Mouse (Mus musculus) ES-Bruce4 (cell line): Measurements from ENCODE around the gene D930020B18Rik. TPM values are rescaled to one million over a fixed set of nuclear protein-coding genes. Genes with fewer than 3 reads are reported as not detected.

ENCODE experiments used
- H3K27ac ChIP-seq: 2 replicates; pipeline ENCODE4 v1.5.1; 2012; ENCODE audit warnings: low read length, inconsistent platforms; ENCODE audit not compliant: insufficient read depth
- H3K27me3 ChIP-seq: 2 replicates; pipeline ENCODE4 v1.6.1; 2012; ENCODE audit warnings: mild to moderate bottlenecking, low read length, inconsistent platforms; ENCODE audit not compliant: control insufficient read depth, poor library complexity, insufficient read depth, severe bottlenecking
- H3K36me3 ChIP-seq: 2 replicates; pipeline ENCODE4 v1.6.1; 2012; ENCODE audit warnings: inconsistent platforms, mild to moderate bottlenecking, low read length, moderate library complexity; ENCODE audit not compliant: control insufficient read depth, poor library complexity, insufficient read depth, severe bottlenecking
- H3K4me1 ChIP-seq: one replicate; pipeline ENCODE4 v1.8.1; 2011; ENCODE audit warnings: low read length; ENCODE audit not compliant: control insufficient read depth, insufficient read depth
- H3K4me3 ChIP-seq: 2 replicates; pipeline ENCODE4 v1.5.1; 2011; ENCODE audit warnings: low read depth, mild to moderate bottlenecking, low read length
- H3K9ac ChIP-seq: 2 replicates; pipeline ENCODE4 v1.6.1; 2012; ENCODE audit warnings: low read depth, mild to moderate bottlenecking, inconsistent platforms; ENCODE audit not compliant: poor library complexity, severe bottlenecking
- H3K9me3 ChIP-seq: replicated peaks from 2 replicates; pipeline ENCODE4 v1.6.1; 2012; ENCODE audit warnings: mild to moderate bottlenecking, low read length, inconsistent platforms; ENCODE audit not compliant: control insufficient read depth, poor library complexity, insufficient read depth, severe bottlenecking
- CTCF ChIP-seq: IDR thresholded peaks from one replicate; pipeline ENCODE4 v1.8.1; 2011; ENCODE audit warnings: low read depth, low read length
- EP300 ChIP-seq: IDR thresholded peaks from 2 replicates; pipeline ENCODE4 v1.6.1; 2011; ENCODE audit warnings: low read depth, low read length; ENCODE audit not compliant: insufficient read depth
- POLR2A ChIP-seq: IDR thresholded peaks from one replicate; pipeline ENCODE4 v1.8.1; 2011; ENCODE audit warnings: low read length; ENCODE audit not compliant: insufficient read depth
- polyA plus RNA-seq: library from polyadenylated mRNA; stranded (reverse); fragments of >200 nt; gene quantifications from 2 replicates; pipeline ENCODE4 v1.2.4, GENCODE M21; 2011; ENCODE audit warnings: low read depth; ENCODE audit not compliant: missing spikeins, insufficient read depth, insufficient read length

The D930020B18Rik gene
- polyA plus RNA-seq, 1 experiment = 0.51 TPM

DNA sequence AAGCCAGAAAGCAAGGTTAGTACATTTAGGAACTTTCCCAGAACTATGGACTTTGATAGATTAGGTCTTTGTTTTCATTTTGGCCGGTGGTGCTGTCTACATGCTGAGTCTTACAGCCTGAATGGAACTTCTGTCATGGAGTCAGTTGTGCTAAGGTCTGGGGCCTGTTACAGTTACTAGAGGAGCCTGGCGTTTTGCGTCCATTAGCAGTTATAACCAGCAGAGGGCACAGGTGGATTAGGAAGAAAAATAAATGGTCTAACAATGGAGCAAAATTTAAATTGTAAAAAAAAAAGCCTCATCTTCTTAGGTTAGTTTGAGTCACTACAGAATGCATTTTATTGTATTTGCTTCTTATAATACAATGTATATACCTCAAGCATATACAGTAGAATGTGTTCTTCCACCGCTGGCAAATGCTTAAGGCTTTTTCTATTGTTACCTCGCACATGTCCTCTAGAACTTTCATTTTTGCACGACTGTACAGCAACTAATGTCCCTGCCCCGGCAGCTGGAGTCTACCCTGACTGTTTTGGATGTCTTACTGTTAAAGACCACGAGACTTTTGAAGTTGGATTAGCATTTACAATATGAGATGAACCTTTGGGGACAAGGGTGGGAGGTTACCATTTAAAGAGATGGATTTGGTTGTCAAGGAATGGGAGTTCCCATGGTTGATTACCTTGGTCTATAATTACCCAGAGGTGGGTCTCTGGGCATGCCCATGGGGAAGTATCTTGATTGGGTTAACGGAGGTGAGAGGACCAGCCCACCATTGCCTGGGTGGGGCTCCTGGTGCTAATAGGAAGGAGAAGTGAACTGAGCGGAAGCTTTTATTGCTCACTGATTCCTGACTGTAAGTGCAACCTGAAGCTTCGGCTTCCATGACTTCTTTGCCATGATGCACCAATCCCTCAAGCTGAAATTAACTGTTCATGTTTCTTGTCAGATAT is 60.2 kb downstream of the D930020B18Rik start:
- H3K36me3 ChIP-seq = no peaks in the 10 kb centered on the region
- no peaks in the 10 kb centered on the region for H3K9me3 ChIP-seq
- no peak overlapping the region for H3K9ac ChIP-seq
- no peaks in the 10 kb centered on the region for H3K27me3 ChIP-seq
- no peak for TF ChIP-seq CTCF
- TF ChIP-seq POLR2A = no peak
- TF ChIP-seq EP300 = no peak
- no peak overlapping the region for H3K4me3 ChIP-seq
- H3K4me1 ChIP-seq = no peaks in the 10 kb centered on the region
- no peak overlapping the region for H3K27ac ChIP-seq

DNA sequence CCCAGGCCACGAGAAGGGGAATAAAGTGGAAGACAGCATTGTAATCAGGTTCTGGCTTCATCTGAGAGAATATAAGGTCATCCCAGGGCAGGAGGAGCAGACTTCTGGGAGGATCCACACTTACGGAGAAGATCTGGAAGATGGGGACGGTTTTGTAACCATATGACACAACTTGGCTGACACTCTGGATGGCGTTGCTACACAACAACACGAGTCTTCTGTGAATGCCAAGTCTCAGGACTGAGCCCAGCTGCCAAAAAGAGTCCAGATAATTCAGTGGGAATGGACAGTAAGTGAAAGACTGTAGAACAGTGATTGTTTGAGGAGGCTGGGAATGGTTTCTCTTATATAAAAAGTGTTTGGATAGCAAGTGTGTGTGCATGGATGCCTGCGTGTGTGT is 62.2 kb downstream of the D930020B18Rik start:
- Histone ChIP-seq H3K36me3 (no peaks in the 10 kb centered on the region), H3K4me1 (no peaks in the 10 kb centered on the region), H3K27me3 (no peaks in the 10 kb centered on the region), H3K27ac (no peak overlapping the region), H3K9me3 (no peaks in the 10 kb centered on the region), H3K4me3 (no peak overlapping the region), H3K9ac (no peak overlapping the region)
- TF ChIP-seq CTCF (no peak), POLR2A (no peak), EP300 (no peak)

DNA sequence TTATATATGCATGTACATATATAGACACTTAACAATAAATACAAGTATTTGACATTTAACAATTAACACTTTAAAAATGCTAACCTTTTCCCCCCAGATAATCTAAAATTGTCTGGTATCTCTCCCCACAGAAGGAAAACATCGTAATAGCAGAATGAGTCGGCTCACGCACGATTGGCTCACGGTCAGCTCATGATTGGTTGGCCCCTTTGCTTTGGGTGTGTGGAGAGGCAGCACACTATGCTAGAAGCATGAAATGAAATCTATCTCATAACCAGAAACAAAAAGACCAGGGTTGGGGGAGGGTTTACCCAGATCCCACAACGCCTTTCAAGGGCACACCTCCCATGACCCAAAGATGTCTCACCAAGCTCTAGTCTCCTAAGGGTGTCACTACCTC is 63.5 kb downstream of the D930020B18Rik start:
- no peaks in the 10 kb centered on the region for H3K4me1 ChIP-seq
- no peaks in the 10 kb centered on the region for H3K36me3 ChIP-seq
- no peak overlapping the region for H3K4me3 ChIP-seq
- H3K9ac ChIP-seq = no peak overlapping the region
- TF ChIP-seq EP300 (no peak), POLR2A (no peak), CTCF (no peak)
- H3K27ac ChIP-seq = no peak overlapping the region
- no peaks in the 10 kb centered on the region for H3K27me3 ChIP-seq
- no peaks in the 10 kb centered on the region for H3K9me3 ChIP-seq

- no peaks in the 10 kb centered on the region for H3K27me3 ChIP-seq
- no peak overlapping the region for H3K27ac ChIP-seq
- no peaks in the 10 kb centered on the region for H3K4me1 ChIP-seq
- no peak for TF ChIP-seq EP300
- TF ChIP-seq CTCF = no peak
- no peak for TF ChIP-seq POLR2A
- no peak overlapping the region for H3K9ac ChIP-seq
- no peaks in the 10 kb centered on the region for H3K9me3 ChIP-seq
- H3K36me3 ChIP-seq = no peaks in the 10 kb centered on the region
- H3K4me3 ChIP-seq = no peak overlapping the region
Observed at GRCm38 (mm10) chr10:121705399-121706163, 64.2 kb downstream of the D930020B18Rik start.

DNA sequence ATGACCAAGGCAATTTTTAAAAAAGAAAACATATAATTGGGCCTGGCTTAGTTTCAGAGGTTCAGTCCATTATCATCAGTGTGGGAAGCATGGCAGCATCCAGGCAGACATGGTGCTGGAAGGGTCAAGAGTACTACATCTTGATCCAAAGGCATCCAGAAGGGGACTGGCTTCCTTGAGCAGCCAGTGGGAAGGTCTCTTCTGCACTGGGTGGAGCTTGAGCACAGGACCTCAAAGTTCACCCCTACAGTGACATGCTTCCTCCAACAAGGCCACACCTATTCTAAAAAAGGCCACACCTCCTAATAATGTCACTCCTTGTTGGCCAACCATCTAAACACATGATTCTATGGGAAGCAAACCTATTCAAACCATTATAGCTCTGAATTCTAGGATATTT is 75.5 kb downstream of the D930020B18Rik start:
- no peak for TF ChIP-seq EP300
- TF ChIP-seq CTCF = no peak
- no peak for TF ChIP-seq POLR2A
- Histone ChIP-seq H3K27me3 (no peaks in the 10 kb centered on the region), H3K9me3 (no peaks in the 10 kb centered on the region; the same call in 1 of the 2 replicates), H3K4me3 (no peak overlapping the region), H3K36me3 (no peaks in the 10 kb centered on the region), H3K27ac (no peak overlapping the region), H3K4me1 (no peaks in the 10 kb centered on the region), H3K9ac (no peak overlapping the region)

DNA sequence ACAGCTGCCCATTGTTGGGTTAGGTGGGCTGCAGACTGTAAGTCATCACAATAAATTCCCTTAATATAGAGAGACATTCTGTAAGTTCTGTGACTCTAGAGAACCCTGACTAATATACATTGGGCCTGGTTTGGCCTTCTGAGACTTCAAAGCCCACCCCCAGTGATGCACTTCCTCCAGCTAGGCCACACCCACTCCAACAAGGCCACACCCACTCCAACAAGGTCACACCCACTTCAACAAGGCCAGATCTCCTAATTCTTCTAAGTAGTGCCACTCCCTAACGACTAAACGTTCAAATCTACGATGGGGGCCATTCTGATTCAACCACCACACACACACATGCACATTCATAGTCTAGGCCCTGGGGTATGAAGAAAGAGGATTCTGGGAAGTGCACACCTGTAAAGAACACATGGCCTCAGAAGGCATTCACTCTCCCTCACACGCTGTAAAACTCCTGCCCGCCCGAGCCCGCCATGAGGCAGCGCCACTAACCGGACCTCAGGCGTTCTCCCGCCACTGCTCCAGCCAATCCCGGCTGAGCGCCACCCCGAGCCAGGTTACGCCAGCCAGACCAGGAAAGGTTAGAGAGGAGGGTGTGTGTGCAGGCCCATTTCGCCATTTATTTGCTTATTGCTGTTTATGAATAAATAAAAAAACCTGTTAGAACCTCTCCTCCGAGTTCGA is 77.7 kb downstream of the D930020B18Rik start:
- H3K9ac ChIP-seq = no peak overlapping the region
- no peak overlapping the region for H3K27ac ChIP-seq
- peaks cover 4% of the 10 kb centered on the region; the same call in 1 of the 2 replicates for H3K9me3 ChIP-seq
- no peaks in the 10 kb centered on the region for H3K36me3 ChIP-seq
- no peaks in the 10 kb centered on the region for H3K4me1 ChIP-seq
- H3K27me3 ChIP-seq = no peaks in the 10 kb centered on the region
- no peak overlapping the region for H3K4me3 ChIP-seq
- no peak for TF ChIP-seq POLR2A
- TF ChIP-seq CTCF = no peak
- no peak for TF ChIP-seq EP300
